Mouse (Mus musculus): Measurements from ENCODE around the gene Fbxw21. TPM values are rescaled to one million over a fixed set of nuclear protein-coding genes. Genes with fewer than 3 reads are reported as not detected.
"Not testable (repeated sequence)": the region's sequence is repeated elsewhere in the genome, so short reads cannot be mapped to it uniquely, and the experiment has no call there.

Fbxw21 gene
- polyA plus RNA-seq (2015; fragmentation: Nextera tagmentation; extraction: Ambion mirVana), result not detected in 2 replicates

GRCm38 (mm10) chr9:109161941-109162340 is at the start of gene Fbxw21:
Gene Fbxw21, minus strand, starts transcription at chr9:109162041.
- DNase-seq (ENCODE audit: low spot score) (no peak), ATAC-seq (no peak)
- H3K36me3 ChIP-seq (ENCODE audit: insufficient read depth, low read length), result no peaks in the 10 kb centered on the region
- H3K27me3 ChIP-seq (replicated peaks; ENCODE audit: insufficient read depth, low read length), result no peaks in the 10 kb centered on the region
- TF ChIP-seq CTCF (IDR thresholded peaks at IDR 0.05), result no peak
- no peak for TF ChIP-seq EP300 (IDR thresholded peaks at IDR 0.05)
- H3K9ac ChIP-seq (replicated peaks; ENCODE audit: low read depth), result no peak within 1 kb of the TSS
- no peak within 1 kb of the TSS for H3K4me2 ChIP-seq (replicated peaks; ENCODE audit: low read depth, low read length)
- 68% methylated on average over 3 of the region's 3 CpGs for WGBS
- no peaks in the 10 kb centered on the region for H3K9me3 ChIP-seq (ENCODE audit: low read length)
- no peak within 1 kb of the TSS for H3K4me3 ChIP-seq (ENCODE audit: low read depth, low read length)
- no peak within 1 kb of the TSS for H3K27ac ChIP-seq (ENCODE audit: low read length)
- H3K4me1 ChIP-seq (ENCODE audit: insufficient read depth, low read depth, low read length), result no peaks in the 10 kb centered on the region

DNA sequence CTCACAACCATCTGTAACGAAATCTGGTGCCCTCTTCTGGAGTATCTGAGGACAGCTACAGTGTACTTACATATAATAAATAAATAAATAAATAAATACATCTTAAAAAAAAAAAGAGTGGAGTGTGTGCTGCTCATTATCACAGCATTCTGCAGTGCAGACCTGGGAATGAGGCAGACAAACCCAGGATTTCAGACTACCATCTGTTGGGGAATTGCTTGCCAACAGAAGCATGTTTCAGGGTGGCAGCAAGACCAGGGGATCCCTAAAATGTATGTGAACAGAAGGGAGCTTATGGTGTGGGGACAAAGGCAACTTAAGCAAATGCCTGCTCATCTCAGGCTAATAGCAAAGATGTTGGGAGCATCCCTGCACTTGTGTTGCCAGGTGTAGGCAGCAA is 39.5 kb upstream of the Fbxw21 start:
- not testable (repeated sequence) for H3K4me3 ChIP-seq (ENCODE audit: low read depth, low read length); H3K27me3 ChIP-seq (replicated peaks; ENCODE audit: insufficient read depth, low read length); H3K27ac ChIP-seq (ENCODE audit: low read length); H3K4me1 ChIP-seq (ENCODE audit: insufficient read depth, low read depth, low read length); H3K36me3 ChIP-seq (ENCODE audit: insufficient read depth, low read length); ATAC-seq; H3K9ac ChIP-seq (replicated peaks; ENCODE audit: low read depth); H3K4me2 ChIP-seq (replicated peaks; ENCODE audit: low read depth, low read length); DNase-seq (ENCODE audit: low spot score); H3K9me3 ChIP-seq (ENCODE audit: low read length)
- 38% methylated on average over 1 of the region's 1 CpGs for WGBS

DNA sequence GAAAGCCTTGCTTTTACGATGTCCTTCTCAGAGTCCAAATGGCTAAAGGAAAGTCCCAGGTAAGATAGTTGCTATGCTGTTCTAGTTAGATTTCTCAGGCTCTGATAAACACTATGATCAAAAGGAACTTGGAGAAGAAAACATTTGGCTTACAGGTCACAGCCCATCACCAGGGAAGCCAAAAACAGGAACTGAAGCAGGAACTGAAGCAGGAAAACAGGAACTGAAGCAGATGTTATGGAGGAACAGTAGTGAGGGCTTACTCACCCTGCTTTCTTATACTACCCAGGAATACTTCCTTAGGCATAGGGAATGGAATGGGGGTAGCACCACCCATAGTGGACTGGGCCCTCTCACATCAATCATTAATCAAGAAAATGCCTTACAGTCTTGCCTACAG is 38.5 kb upstream of the Fbxw21 start:
- 91% methylated on average over 1 of the region's 1 CpGs for WGBS
- DNase-seq (ENCODE audit: low spot score) (no peak), ATAC-seq (no peak)
- Histone ChIP-seq H3K27ac (ENCODE audit: low read length) (no peak overlapping the region), H3K4me2 (replicated peaks; ENCODE audit: low read depth, low read length) (no peak overlapping the region), H3K4me1 (ENCODE audit: insufficient read depth, low read depth, low read length) (no peaks in the 10 kb centered on the region), H3K36me3 (ENCODE audit: insufficient read depth, low read length) (no peaks in the 10 kb centered on the region), H3K4me3 (ENCODE audit: low read depth, low read length) (no peak overlapping the region), H3K27me3 (replicated peaks; ENCODE audit: insufficient read depth, low read length) (no peaks in the 10 kb centered on the region), H3K9me3 (ENCODE audit: low read length) (no peaks in the 10 kb centered on the region), H3K9ac (replicated peaks; ENCODE audit: low read depth) (no peak overlapping the region)
- TF ChIP-seq EP300 (IDR thresholded peaks at IDR 0.05) (no peak), CTCF (IDR thresholded peaks at IDR 0.05) (no peak)

DNA sequence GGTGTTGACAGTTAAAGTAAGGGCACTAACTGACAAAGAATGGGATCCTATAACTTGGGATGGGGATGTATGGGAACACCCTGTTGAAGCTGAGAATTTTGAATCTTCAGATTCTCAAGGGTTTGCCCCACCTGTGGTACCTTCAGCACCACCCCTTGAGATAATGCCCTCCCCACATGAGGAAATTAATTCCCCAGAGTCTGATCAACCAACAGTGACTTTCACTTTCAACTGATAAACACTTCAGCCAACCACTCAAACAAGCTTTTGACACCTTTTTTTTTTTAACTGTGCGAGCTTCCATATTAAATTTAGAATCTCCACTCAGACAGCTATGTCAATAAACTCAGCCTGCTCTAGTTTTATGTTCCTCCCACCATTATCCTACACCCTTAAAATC is 37.5 kb upstream of the Fbxw21 start:
- DNase-seq (ENCODE audit: low spot score), result no peak
- 39% methylated on average over 1 of the region's 1 CpGs for WGBS
- TF ChIP-seq EP300 (IDR thresholded peaks at IDR 0.05), result no peak
- no peak for TF ChIP-seq CTCF (IDR thresholded peaks at IDR 0.05)

DNA sequence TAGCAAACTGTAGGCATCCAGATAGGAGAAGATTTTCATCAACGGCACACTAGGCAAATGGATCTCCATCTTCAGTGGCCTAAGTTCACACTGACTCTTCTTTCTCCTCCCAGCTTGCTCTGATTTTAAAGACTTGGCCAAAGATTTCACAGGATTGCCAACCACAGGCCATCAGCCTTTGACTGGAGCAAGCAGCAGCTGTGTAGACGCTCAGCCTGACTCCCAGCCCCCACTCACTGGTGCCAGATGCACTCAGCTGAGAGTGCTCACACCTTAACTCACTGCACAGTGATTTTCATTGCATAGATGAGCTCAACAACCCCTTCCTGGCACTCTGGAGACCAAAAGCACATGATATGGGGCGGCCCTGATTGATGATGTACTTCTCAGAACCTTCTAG is 34.0 kb upstream of the Fbxw21 start, which contains the start of gene Fbxw13:
TSS of gene Fbxw13 (minus strand) at position 101 of the 400 bp plus-strand sequence.
- H3K4me3 ChIP-seq (ENCODE audit: low read depth, low read length); H3K9me3 ChIP-seq (ENCODE audit: low read length); H3K4me2 ChIP-seq (replicated peaks; ENCODE audit: low read depth, low read length); H3K27me3 ChIP-seq (replicated peaks; ENCODE audit: insufficient read depth, low read length); DNase-seq (ENCODE audit: low spot score); H3K36me3 ChIP-seq (ENCODE audit: insufficient read depth, low read length); ATAC-seq; H3K4me1 ChIP-seq (ENCODE audit: insufficient read depth, low read depth, low read length); H3K9ac ChIP-seq (replicated peaks; ENCODE audit: low read depth); H3K27ac ChIP-seq (ENCODE audit: low read length): not testable (repeated sequence)
- 64% methylated on average over 3 of the region's 3 CpGs for WGBS

More for the DNA sequence above, 37.5 kb upstream of the Fbxw21 start:
- no peaks in the 10 kb centered on the region for H3K9me3 ChIP-seq (ENCODE audit: low read length)
- no peaks in the 10 kb centered on the region for H3K36me3 ChIP-seq (ENCODE audit: insufficient read depth, low read length)
- H3K4me1 ChIP-seq (ENCODE audit: insufficient read depth, low read depth, low read length), result no peaks in the 10 kb centered on the region
- no peak overlapping the region for H3K9ac ChIP-seq (replicated peaks; ENCODE audit: low read depth)
- no peak for ATAC-seq
- H3K27ac ChIP-seq (ENCODE audit: low read length), result no peak overlapping the region
- H3K27me3 ChIP-seq (replicated peaks; ENCODE audit: insufficient read depth, low read length), result no peaks in the 10 kb centered on the region
- no peak overlapping the region for H3K4me2 ChIP-seq (replicated peaks; ENCODE audit: low read depth, low read length)
- H3K4me3 ChIP-seq (ENCODE audit: low read depth, low read length), result no peak overlapping the region

DNA sequence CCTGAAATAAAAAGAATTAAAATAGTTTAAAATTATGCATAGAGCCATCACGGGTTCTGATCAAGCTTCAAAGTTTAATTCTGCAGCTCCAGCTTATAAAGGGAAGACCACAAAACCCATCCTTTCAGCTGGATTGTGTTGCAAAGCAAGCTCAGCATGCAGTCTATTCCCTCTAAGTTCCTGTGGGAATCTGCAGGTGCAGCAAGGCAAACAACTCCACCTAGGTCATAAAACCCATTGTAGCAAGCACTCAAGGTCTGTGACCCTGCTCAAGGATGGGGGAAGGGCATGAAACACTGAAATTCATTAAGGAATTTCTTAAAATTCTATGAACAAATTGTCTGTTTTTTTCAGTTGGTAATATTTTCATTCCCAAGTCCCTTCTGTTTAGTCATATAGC is 15.4 kb upstream of the Fbxw21 start:
- H3K9me3 ChIP-seq (ENCODE audit: low read length), result no peaks in the 10 kb centered on the region
- ATAC-seq, result no peak
- TF ChIP-seq EP300 (IDR thresholded peaks at IDR 0.05), result no peak
- no peak for TF ChIP-seq CTCF (IDR thresholded peaks at IDR 0.05)
- no peaks in the 10 kb centered on the region for H3K36me3 ChIP-seq (ENCODE audit: insufficient read depth, low read length)
- no peak overlapping the region for H3K9ac ChIP-seq (replicated peaks; ENCODE audit: low read depth)
- DNase-seq (ENCODE audit: low spot score), result no peak
- no peaks in the 10 kb centered on the region for H3K4me1 ChIP-seq (ENCODE audit: insufficient read depth, low read depth, low read length)
- 84% methylated on average over 1 of the region's 1 CpGs for WGBS
- no peak overlapping the region for H3K4me3 ChIP-seq (ENCODE audit: low read depth, low read length)
- H3K4me2 ChIP-seq (replicated peaks; ENCODE audit: low read depth, low read length), result no peak overlapping the region
- no peaks in the 10 kb centered on the region for H3K27me3 ChIP-seq (replicated peaks; ENCODE audit: insufficient read depth, low read length)
- H3K27ac ChIP-seq (ENCODE audit: low read length), result no peak overlapping the region

- TF ChIP-seq CTCF (IDR thresholded peaks at IDR 0.05) (no peak), EP300 (IDR thresholded peaks at IDR 0.05) (no peak)
- WGBS, result 78% methylated on average over 1 of the region's 1 CpGs
These were observed 14.5 kb upstream of the Fbxw21 start for GRCm38 (mm10) chr9:109176301-109176700.

More at GRCm38 (mm10) chr9:109176301-109176700, 14.5 kb upstream of the Fbxw21 start:
- no peak overlapping the region for H3K9ac ChIP-seq (replicated peaks; ENCODE audit: low read depth)
- no peak for ATAC-seq
- no peaks in the 10 kb centered on the region for H3K27me3 ChIP-seq (replicated peaks; ENCODE audit: insufficient read depth, low read length)
- no peak overlapping the region for H3K27ac ChIP-seq (ENCODE audit: low read length)
- no peak overlapping the region for H3K4me2 ChIP-seq (replicated peaks; ENCODE audit: low read depth, low read length)
- no peaks in the 10 kb centered on the region for H3K36me3 ChIP-seq (ENCODE audit: insufficient read depth, low read length)
- no peaks in the 10 kb centered on the region for H3K9me3 ChIP-seq (ENCODE audit: low read length)
- H3K4me1 ChIP-seq (ENCODE audit: insufficient read depth, low read depth, low read length), result no peaks in the 10 kb centered on the region
- no peak for DNase-seq (ENCODE audit: low spot score)
- H3K4me3 ChIP-seq (ENCODE audit: low read depth, low read length), result no peak overlapping the region

All from lung, postnatal 0 days (tissue).